Comparison of ENCODE assay signal across 10 mouse cellular contexts in genomic region chr7:45309455-45309854, GRCm38 (mm10). TPM values are rescaled to one million over a fixed set of nuclear protein-coding genes. Genes with fewer than 3 reads are reported as not detected.
DNase-seq lines count a peak whose midpoint lies in the region; ATAC-seq and TF ChIP-seq lines count a peak whose summit lies in the region.
"Had no signal": no experiment of that assay in that cellular context is flagged by ENCODE, and none has a peak within 500 bp of the region (broad histone marks: within the 10 kb centered on the region; RNA-seq: fewer than 3 reads in every experiment).

No protein-coding gene starts in this region.

- TF ChIP-seq CTCF in ES-Bruce4 (IDR thresholded peaks at IDR 0.05; ENCODE audit: low read depth, low read length) = peak; percentile 90
- peak; percentile 52; the same call in 1 of the 2 replicates for TF ChIP-seq CTCF in embryonic fibroblast, embryonic 13.5 days (IDR thresholded peaks at IDR 0.05; ENCODE audit: borderline replicate concordance, insufficient read depth, low read length)

- ATAC-seq in limb, embryonic 14.5 days (ENCODE audit: low FRiP score, low read depth) = no peak
- no peak for ATAC-seq in neural tube, embryonic 15.5 days (ENCODE audit: low FRiP score)

- no peak for TF ChIP-seq EP300 in ES-Bruce4 (IDR thresholded peaks at IDR 0.05; ENCODE audit: insufficient read depth, low read depth, low read length)

- no peak for TF ChIP-seq POLR2A in ES-Bruce4 (IDR thresholded peaks at IDR 0.05; ENCODE audit: insufficient read depth, low read length)
- no peak for TF ChIP-seq POLR2A in embryonic fibroblast, embryonic 13.5 days (IDR thresholded peaks at IDR 0.05; ENCODE audit: low read depth, low read length)
- no peak for TF ChIP-seq POLR2A in limb, embryonic 14.5 days (IDR thresholded peaks at IDR 0.05; ENCODE audit: borderline replicate concordance, extremely low read depth, insufficient read depth, insufficient read length)

- H3K27me3 ChIP-seq in ES-Bruce4 (ENCODE audit: control insufficient read depth, insufficient read depth, low read length, poor library complexity, severe bottlenecking) = no peaks in the 10 kb centered on the region
- no peaks in the 10 kb centered on the region for H3K27me3 ChIP-seq in limb, embryonic 14.5 days (ENCODE audit: control insufficient read depth, insufficient read depth, low read length)
- H3K27me3 ChIP-seq in neural tube, embryonic 15.5 days (replicated peaks) = no peaks in the 10 kb centered on the region

- no peak overlapping the region for H3K9ac ChIP-seq in ES-Bruce4 (ENCODE audit: low read depth, poor library complexity, severe bottlenecking)
- H3K9ac ChIP-seq in limb, embryonic 14.5 days (ENCODE audit: low read depth, low read length, severe bottlenecking) = no peak overlapping the region
- 0 out of 2 replicates have a peak overlapping the region, but pooled peaks have one; percentile 17 for H3K9ac ChIP-seq in neural tube, embryonic 15.5 days (replicated peaks)

- intact Hi-C loops in left cerebral cortex, postnatal 36 days (cut with DNase I) = loop anchor here (5.0 to 10.0 kb wide), 2 partner anchors 33 to 85 kb away; partner anchors contain the start of gene Snrnp70

- no peaks in the 10 kb centered on the region for H3K4me1 ChIP-seq in ES-Bruce4 (ENCODE audit: control insufficient read depth, insufficient read depth, low read length)
- peaks cover 13% of the 10 kb centered on the region for H3K4me1 ChIP-seq in embryonic fibroblast, embryonic 13.5 days (ENCODE audit: control insufficient read depth, insufficient read depth, low read length)
- peaks cover 15% of the 10 kb centered on the region for H3K4me1 ChIP-seq in limb, embryonic 14.5 days (ENCODE audit: control insufficient read depth, insufficient read depth, low read length)
- H3K4me1 ChIP-seq in neural tube, embryonic 15.5 days = peaks cover 30% of the 10 kb centered on the region

- peak; percentile 63 for DNase-seq in layer of hippocampus, adult 11-12 months (ENCODE audit: low spot score)
- DNase-seq in layer of hippocampus, adult 9-10 months (ENCODE audit: low spot score) = no peak
- DNase-seq in adrenal gland, postnatal 25 days = peak; percentile 53
- peak; percentile 48 for DNase-seq in limb, embryonic 14.5 days (ENCODE audit: low spot score)
- no peak for DNase-seq in left cerebral cortex, postnatal 36 days (ENCODE audit: low spot score in 2 of 2)

- 14% methylated on average over 9 of the region's 9 CpGs for WGBS in limb, embryonic 14.5 days
- WGBS in neural tube, embryonic 15.5 days = 16% methylated on average over 9 of the region's 9 CpGs

- no peaks in the 10 kb centered on the region for H3K9me3 ChIP-seq in ES-Bruce4 (replicated peaks; ENCODE audit: control insufficient read depth, insufficient read depth, low read length, poor library complexity, severe bottlenecking)
- H3K9me3 ChIP-seq in limb, embryonic 14.5 days (ENCODE audit: control insufficient read depth, low read length) = no peaks in the 10 kb centered on the region
- no peaks in the 10 kb centered on the region for H3K9me3 ChIP-seq in neural tube, embryonic 15.5 days (replicated peaks)

- H3K36me3 ChIP-seq in ES-Bruce4 (ENCODE audit: control insufficient read depth, insufficient read depth, low read length, poor library complexity, severe bottlenecking) = no peaks in the 10 kb centered on the region
- H3K36me3 ChIP-seq in limb, embryonic 14.5 days (ENCODE audit: control insufficient read depth, insufficient read depth, low read length) = peaks cover 36% of the 10 kb centered on the region
- H3K36me3 ChIP-seq in neural tube, embryonic 15.5 days = no peaks in the 10 kb centered on the region; the same call in 1 of the 2 replicates

- no peak overlapping the region for H3K27ac ChIP-seq in ES-Bruce4 (ENCODE audit: insufficient read depth, low read length)
- no peak overlapping the region for H3K27ac ChIP-seq in embryonic fibroblast, embryonic 13.5 days (ENCODE audit: insufficient read depth, low read length)
- H3K27ac ChIP-seq in limb, embryonic 14.5 days (replicated peaks; ENCODE audit: low read depth, low read length) = no peak overlapping the region
- no peak overlapping the region for H3K27ac ChIP-seq in neural tube, embryonic 15.5 days (replicated peaks)
- H3K27ac ChIP-seq: macrophage had no signal

- no peak overlapping the region for H3K4me2 ChIP-seq in limb, embryonic 14.5 days (replicated peaks; ENCODE audit: low read depth, low read length, severe bottlenecking)
- H3K4me2 ChIP-seq in neural tube, embryonic 15.5 days = no peak overlapping the region

- H3K4me3 ChIP-seq in ES-Bruce4 (ENCODE audit: low read depth, low read length) = no peak overlapping the region
- no peak overlapping the region for H3K4me3 ChIP-seq in embryonic fibroblast, embryonic 13.5 days (ENCODE audit: insufficient read depth, low read length)
- H3K4me3 ChIP-seq in limb, embryonic 14.5 days (replicated peaks; ENCODE audit: low read length) = no peak overlapping the region
- no peak overlapping the region for H3K4me3 ChIP-seq in neural tube, embryonic 15.5 days (replicated peaks)

RNA-seq across cellular contexts. Expression of gene Trpm4, which starts 24.1 kb away (rescaled TPM):
- 18.9 and 19.8 TPM in 2 replicates for polyA plus RNA-seq in ES-Bruce4 (2011; ENCODE audit: insufficient read depth, insufficient read length, low read depth, missing spikeins)
- total RNA-seq in adrenal gland, postnatal 25 days (2021) = 9.3 and 14.2 TPM in 2 replicates
- 9.8 and 12.8 TPM in 2 replicates for polyA plus RNA-seq in embryonic fibroblast, embryonic 13.5 days (2011; ENCODE audit: insufficient read length, low read depth, missing spikeins)
- 42.6 and 46.1 TPM in 2 replicates for polyA plus RNA-seq in limb, embryonic 14.5 days (2012; rRNA removed)
- 15.8 TPM in 2 replicates for polyA plus RNA-seq in limb, embryonic 14.5 days (2014; fragmentation: Nextera tagmentation; extraction: Ambion mirVana)
- polyA plus RNA-seq in neural tube, embryonic 15.5 days (2015; fragmentation: Nextera tagmentation; extraction: Ambion mirVana) = 9.4 and 12.0 TPM in 2 replicates
- 10 to 100 TPM; 18.0 to 20.9 TPM for total RNA-seq in left cerebral cortex, postnatal 36 days (2021)

RNA-seq across cellular contexts. Expression of gene Hrc, which starts 25.6 kb away (rescaled TPM):
- 5.2 and 6.9 TPM in 2 replicates for polyA plus RNA-seq in ES-Bruce4 (2011; ENCODE audit: insufficient read depth, insufficient read length, low read depth, missing spikeins)
- 0.18 TPM in 1 of 2 replicates, not detected in the other for total RNA-seq in adrenal gland, postnatal 25 days (2021)
- not detected in 2 replicates for polyA plus RNA-seq in embryonic fibroblast, embryonic 13.5 days (2011; ENCODE audit: insufficient read length, low read depth, missing spikeins)
- 9.5 and 17.9 TPM in 2 replicates for polyA plus RNA-seq in limb, embryonic 14.5 days (2012; rRNA removed)
- 4.1 and 5.9 TPM in 2 replicates for polyA plus RNA-seq in limb, embryonic 14.5 days (2014; fragmentation: Nextera tagmentation; extraction: Ambion mirVana)
- 0.75 and 0.79 TPM in 2 replicates for polyA plus RNA-seq in neural tube, embryonic 15.5 days (2015; fragmentation: Nextera tagmentation; extraction: Ambion mirVana)
- under 1 TPM; 0.27 to 0.52 TPM for total RNA-seq in left cerebral cortex, postnatal 36 days (2021)
- polyA plus RNA-seq: macrophage had no signal

RNA-seq across cellular contexts. Expression of gene Slc6a21, which starts 32.1 kb away (rescaled TPM):
- not detected in 2 replicates for polyA plus RNA-seq in ES-Bruce4 (2011; ENCODE audit: insufficient read depth, insufficient read length, low read depth, missing spikeins)
- not detected in 2 replicates for total RNA-seq in adrenal gland, postnatal 25 days (2021)
- not detected in 2 replicates for polyA plus RNA-seq in embryonic fibroblast, embryonic 13.5 days (2011; ENCODE audit: insufficient read length, low read depth, missing spikeins)
- not detected in 2 replicates for polyA plus RNA-seq in limb, embryonic 14.5 days (2012; rRNA removed)
- not detected in 2 replicates for polyA plus RNA-seq in limb, embryonic 14.5 days (2014; fragmentation: Nextera tagmentation; extraction: Ambion mirVana)
- polyA plus RNA-seq in neural tube, embryonic 15.5 days (2015; fragmentation: Nextera tagmentation; extraction: Ambion mirVana) = not detected in 2 replicates
- not detected for total RNA-seq in left cerebral cortex, postnatal 36 days (2021)
- total RNA-seq: gastrocnemius, adult 8-10 months had no signal
- polyA plus RNA-seq: macrophage had no signal

RNA-seq across cellular contexts. Expression of gene Ppfia3, which starts 57.4 kb away (rescaled TPM):
- 7.2 and 9.3 TPM in 2 replicates for polyA plus RNA-seq in ES-Bruce4 (2011; ENCODE audit: insufficient read depth, insufficient read length, low read depth, missing spikeins)
- total RNA-seq in adrenal gland, postnatal 25 days (2021) = 1.9 and 2.9 TPM in 2 replicates
- 2.5 and 2.7 TPM in 2 replicates for polyA plus RNA-seq in embryonic fibroblast, embryonic 13.5 days (2011; ENCODE audit: insufficient read length, low read depth, missing spikeins)
- 12.3 and 13.8 TPM in 2 replicates for polyA plus RNA-seq in limb, embryonic 14.5 days (2012; rRNA removed)
- 8.4 and 9.0 TPM in 2 replicates for polyA plus RNA-seq in limb, embryonic 14.5 days (2014; fragmentation: Nextera tagmentation; extraction: Ambion mirVana)
- 27.3 and 29.5 TPM in 2 replicates for polyA plus RNA-seq in neural tube, embryonic 15.5 days (2015; fragmentation: Nextera tagmentation; extraction: Ambion mirVana)
- total RNA-seq in left cerebral cortex, postnatal 36 days (2021) = 100 to 1,000 TPM; 154 to 168 TPM
- polyA plus RNA-seq: macrophage had no signal

Comparison
In these comparisons a context has a peak if more than half of its experiments do, and no peak if none do; other contexts are left out.
1. DNase-seq: peak in layer of hippocampus, adult 11-12 months (single experiment), adrenal gland, postnatal 25 days (single experiment) and limb, embryonic 14.5 days (single experiment); none in layer of hippocampus, adult 9-10 months (single experiment) and left cerebral cortex, postnatal 36 days (0 of 2).